Mouse (Mus musculus): ENCODE results near the gene Rep15.

- TF ChIP-seq EP300 (IDR thresholded peaks at IDR 0.05; ENCODE audit: low read depth) = no peak
- no peak for TF ChIP-seq CTCF (IDR thresholded peaks at IDR 0.05; ENCODE audit: low read depth)
Measured at GRCm38 (mm10) chr6:146995391-146995790, 37.0 kb upstream of the Rep15 start.

Measured in liver, postnatal 0 days (tissue).